Mouse (Mus musculus): ENCODE measurements at regions not wholly inside any gene's neighbourhood (a gene's known extent, or its start where the extent isn't known, plus 50 kb on each side); places are given as distances from the start of the nearest gene placed in this dataset.
A peak's percentile ranks its signal among the peaks of the same experiment; 100 is the strongest.

DNA sequence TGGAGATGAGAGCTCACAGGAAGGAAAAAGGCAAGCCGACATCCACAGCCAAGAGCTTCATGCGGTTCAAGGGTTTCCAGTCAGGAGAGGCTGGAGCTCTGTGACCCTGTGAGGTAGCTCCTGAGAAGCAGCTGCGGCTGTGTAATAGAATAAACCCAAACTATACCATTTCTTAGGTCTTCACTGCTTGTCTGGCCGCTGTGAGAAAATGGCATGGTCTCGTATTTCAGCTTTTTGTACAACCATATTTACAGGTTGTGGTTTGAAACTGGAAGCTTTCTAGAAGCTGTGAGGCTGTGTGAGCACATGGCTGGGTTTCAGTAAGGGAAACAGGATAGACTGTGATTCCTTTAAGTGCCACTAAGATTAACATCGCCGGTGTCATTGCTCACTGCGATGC lies 388.6 kb upstream of the Gm11114 start:
- no peak for DNase-seq

DNA sequence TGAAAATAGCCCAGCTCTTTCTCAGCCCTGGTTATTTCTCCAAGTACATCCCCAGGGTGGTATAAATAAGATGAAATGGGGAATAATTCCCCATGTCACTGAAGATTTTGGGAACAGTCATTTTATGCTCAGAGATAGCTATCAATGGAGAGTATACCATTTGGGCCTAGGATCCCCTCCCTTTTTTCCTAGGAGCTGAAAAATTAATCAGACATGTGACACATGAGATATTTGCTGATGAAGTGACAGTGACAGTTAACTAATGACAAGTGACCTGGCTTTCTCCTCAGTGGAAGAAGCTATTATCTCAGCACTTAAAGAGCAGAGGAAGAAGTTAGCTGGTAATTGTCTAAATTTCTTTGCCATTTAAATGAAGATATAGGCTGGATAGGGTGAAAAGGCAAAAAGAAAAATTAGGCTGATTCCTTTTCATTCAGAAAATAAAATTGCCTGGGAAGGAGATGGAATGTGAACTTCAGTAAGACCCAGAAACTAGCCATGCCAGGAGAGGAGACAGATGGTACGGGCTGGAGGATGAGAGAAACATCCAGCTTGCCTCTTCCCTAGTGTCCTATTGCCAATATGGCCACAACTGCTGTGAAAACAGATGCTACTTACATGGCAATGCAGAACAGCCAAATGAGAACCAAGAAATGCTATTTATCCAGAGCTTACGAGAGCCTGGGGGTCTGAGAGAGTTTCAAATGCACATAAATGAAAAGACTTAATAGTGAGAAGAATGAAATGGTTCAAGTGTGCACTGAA lies 376.1 kb upstream of the Gm11114 start:
- no peak for DNase-seq

DNA sequence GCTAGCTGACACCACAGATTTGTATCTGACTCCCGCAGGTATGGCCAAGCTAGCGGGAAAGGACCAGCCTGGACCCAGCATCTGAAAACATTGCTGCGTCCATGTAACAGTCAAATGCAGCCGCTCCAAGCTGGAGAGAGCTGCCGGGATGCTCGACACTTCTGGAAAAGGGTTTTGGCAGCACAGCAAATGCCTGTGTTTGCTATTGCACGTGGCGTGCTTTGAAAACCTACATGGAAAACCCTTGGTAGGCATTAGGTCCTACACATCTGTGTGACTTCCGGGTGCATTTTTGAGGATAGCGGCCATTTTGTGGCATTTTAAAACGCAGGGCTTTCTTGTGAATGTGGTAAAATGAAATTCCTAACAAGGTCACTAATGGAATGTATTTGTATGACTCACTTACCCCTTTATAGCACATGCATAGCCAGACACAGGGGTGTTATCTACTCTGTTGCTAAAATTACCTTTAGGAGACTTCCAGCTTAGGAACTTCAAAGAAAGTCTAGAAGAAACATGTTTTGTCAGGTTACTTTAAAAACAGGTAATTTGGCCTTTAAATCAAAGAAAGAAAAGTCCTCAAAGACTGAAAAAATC lies 345.9 kb upstream of the Gm11114 start:
- DNase-seq: no peak

DNA sequence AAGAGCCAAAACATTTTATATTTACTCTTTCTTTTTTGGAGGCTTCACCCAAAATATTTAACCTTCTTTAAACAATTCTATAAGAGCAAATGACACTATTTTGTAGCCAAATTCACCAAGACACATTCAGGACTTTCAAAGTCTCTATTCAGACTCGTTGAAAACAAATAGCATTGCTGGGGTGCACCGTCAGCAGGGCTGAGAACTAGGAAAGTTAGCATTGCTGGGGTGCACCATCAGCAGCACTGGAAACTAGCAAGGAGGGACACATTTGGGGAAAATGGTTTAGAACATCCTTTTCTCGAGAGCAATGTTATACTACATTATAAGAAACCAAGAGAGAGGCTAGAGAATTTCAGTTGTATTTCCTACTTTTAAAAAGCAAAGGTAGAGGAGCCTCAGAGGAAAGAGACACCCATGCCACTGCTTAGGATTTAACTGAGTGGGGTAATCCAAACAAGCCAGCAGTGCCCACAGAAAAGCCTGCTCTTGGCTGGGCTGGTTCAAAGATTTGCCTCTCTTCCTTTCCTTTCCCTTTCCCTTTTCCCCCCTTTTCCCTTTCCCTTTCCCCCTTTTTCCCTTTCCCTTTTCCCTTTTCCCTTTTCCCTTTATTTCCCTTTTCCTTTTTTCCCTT lies 342.5 kb upstream of the Gm11114 start:
- no peak for DNase-seq

DNA sequence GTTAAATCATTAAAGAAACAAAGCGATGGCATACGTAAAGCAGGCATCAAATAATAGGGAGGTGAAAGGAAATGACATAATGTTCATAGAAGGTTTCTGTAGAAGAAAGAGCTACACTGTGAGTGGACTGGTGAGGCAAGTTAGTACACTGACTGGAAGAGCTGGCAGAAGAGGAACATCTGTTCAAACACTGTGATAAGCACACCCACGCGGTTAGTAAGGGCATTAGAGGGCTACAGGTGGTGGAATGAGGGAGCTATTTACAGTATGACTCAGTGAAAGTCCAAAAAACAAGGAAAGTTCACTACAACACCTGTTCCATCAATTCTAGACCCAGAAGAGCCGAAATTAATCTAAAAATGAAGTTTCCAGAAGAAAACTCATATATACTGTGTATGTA lies 335.1 kb upstream of the Gm11114 start:
- DNase-seq: no peak

DNA sequence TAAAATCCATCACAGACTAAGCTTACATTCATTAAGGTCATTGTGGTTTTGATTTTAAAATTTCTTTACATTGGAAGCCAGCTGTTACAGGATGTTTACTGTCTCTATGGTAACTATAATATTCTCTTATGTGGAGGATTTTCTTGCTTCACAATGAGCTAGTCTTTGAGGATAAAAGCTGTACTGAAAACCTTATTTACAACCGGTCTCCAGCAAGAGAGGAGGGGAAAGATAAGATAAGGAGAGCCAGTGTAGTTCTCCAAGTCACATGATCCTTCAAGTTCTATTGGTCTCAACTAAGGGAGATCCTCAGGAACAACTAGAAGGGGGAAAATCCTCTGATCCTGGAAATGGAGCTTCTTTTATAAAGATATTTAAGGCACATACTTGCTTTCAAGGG lies 309.2 kb upstream of the Gm11114 start:
- no peak for DNase-seq

DNA sequence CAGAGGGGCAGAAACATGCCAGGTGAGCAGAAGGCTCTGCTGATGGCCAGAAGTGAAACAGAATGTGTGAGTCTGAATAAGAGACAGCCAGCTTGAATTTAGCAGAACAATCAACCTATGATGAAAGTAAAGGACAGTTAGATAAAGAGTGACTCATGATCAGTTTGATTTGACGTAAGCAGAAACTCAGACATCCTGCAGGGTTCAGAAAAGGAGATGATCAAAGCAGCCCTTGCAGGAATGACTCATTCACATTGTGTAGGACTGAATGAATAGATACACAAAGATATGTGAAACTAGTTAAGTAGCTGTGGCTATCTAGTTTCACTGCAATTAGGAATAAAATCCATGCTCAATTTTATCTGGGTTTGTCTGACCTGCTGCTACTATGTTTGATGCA lies 301.2 kb upstream of the Gm11114 start:
- DNase-seq: no peak

DNA sequence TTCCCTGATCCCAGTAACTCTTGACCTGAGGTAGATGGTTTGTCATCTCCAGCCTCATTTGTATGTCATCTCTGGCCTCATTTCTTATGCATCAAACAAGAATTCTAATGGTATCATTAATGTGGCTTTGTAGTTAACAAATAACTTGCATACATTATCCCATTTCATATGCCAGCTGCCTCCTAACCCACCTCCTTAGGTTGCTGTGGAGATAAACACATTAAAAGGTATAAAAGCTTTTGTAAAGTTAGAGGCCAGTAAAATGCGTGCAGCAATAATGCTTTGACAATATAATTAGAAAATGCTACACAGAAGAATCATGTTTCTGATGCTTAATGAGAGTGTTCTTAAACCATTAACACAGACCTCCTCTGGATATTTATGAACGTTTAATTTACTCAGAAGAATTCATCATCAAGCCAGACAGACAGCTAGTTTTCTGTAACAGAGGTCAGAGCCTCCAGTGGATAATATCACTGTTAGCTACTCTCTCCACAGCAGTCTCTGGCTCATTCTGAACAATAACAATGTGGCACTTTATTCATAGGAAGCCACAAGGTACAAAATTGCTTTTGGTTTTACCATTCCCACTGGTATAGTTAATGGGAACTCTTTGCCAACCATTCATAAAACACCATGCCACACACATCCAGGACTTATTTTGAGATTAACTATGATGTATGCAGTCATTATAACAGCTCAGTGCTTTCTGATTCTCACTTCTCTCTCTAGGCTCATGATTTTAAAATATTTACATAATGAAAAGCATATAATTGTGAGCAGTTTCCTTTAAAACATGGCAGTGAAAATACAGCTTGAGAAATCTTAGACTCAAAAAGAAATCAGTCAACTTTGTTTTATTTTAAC lies 264.2 kb upstream of the Gm11114 start:
- DNase-seq: no peak

DNA sequence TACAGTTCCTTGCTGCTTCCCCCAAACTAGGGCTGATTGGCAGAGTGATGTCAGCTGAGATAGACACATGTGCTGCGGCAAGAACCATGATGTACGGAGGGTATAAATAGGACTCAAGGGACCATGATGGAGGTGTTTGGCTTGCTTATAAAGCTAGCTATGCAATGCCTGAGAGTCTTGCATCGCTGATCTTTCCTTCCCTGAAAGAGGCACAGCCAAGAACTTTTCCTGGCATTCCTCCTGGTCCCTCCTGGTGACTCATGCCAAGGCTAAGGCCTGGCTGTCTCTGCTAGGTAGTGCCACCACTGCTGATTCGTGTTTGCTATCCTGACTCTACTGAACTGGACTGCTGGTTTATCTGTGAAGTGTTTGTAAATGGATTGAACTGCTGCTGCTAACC lies 260.0 kb upstream of the Gm11114 start:
- peak; percentile 42 for DNase-seq

DNA sequence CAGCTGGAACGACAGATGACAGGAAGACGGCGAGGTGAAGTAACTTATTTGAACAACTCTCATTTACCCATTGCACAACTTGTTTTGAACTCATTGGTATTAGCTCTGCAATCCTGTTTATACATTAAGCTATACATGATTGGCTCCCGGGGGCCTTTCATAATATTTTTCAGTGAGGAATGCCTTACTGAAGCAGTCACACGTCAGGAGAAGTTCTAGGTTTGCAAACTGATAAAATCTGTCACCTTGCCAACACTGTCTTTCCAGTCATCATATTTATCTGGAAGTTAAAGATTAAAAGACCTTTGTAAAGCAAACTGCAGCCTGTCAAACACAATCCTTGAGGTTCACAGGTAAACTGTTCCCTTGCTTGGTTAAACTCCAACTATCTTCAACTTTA lies 232.6 kb upstream of the Gm11114 start:
- no peak for DNase-seq

DNA sequence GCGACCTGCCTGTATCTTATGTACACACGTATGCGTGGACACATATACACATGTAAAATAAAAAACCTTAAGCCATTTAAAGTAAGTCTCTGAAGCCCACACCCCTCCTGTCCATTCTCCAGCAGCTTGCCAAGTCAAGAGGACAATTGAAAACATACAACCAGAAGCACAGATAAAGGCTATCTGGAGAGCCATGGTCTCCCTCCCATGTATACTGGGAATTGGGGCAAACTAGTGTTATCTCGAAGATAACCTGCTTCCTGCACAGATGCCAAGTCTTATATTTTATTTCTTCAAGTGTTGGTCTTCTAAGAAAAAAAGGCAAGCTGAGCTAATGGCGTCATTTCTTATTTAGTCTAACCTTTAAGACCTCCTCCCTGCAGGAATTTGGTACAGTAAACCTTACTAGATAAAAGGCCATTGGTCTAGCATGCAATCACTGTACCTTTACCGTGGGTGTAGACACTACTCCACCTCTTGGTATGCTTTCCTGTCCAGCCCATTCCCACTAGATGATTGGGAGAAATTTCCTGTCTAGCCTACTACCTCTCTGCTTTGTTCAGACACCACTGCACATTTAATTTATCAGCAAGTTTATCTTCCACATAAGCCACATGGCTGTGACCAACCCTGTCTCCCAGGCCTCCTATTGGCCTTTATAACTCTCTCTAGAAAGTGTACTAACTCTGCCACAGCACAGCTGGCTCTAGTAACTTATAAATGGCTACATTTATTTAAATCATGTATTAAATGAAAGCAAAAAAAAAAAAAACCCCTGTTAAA lies 223.8 kb upstream of the Gm11114 start:
- DNase-seq: no peak

DNA sequence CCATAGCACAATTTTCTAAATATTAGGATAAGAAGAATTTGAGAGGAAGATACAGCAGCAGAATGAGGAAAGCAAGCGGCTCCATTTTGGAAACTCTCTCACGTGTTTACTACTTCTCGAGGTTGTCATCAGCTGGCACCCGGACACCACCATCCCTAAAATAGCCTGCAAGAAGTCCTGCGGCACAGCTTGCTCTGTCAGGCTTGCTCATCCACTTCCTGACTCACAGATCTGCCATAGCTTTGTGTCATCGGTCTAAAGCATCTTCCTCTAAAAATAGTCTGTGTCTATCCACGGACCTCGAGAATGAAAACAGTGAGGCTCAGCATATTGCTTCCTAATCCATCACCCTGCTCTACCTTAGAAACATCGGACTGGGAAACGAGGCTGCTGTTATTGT lies 222.3 kb upstream of the Gm11114 start:
- no peak for DNase-seq

DNA sequence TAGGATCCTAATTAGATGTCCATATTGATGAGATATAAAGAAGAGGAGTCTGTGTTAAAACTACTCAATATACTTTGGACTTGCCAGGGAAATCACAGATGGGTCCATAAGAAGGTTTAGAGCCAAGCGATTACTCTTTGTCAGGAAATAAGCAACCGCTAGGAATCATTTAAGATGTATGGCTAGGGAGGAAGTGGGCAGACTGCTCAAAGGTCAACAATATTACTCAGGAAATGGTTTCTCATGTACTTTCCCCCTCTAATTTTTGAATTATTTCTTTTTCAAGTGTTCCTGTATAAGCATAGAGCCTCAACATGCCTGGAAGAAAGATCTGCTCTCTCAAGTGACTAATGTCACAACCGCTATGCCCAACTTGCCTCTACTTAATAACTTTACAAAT lies 217.3 kb upstream of the Gm11114 start:
- DNase-seq: no peak

DNA sequence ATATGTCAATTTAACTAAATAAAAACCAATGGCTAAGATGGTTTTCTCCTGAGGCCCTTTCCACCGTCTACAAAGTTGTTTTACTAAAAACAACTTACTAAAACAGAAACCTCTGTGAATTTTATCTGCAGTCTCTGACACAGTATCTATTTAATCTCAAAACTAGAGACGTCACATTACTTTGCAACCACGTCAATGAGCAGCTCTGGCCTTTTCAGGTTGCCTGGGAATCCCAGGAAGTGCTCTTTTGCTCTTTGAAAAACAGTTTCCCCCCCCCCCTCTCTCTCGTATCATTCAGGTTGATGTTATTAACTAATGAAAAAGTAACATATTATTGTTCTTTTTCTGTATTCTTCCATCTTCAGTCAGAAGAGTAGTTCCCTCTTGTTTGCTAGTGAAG lies 216.1 kb upstream of the Gm11114 start:
- no peak for DNase-seq

DNA sequence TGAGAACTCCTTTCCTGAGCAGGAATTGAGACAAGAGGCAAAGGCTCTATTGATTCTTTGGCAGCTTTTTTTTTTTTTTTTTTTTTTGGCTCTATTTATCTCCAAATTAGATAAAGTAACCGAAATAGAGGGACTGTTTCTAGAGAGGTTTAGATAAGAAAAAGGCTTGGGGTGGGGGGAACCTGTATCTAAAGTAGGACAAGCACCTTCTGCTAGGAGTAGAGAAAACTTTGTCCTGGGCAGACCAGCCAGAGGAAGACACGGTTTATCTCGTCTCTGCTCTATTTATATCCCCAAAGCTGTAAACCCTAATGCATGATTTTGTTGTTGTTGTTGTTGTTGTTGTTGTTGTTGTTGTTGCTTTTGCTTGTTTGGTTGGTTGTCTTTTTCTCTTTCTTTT lies 199.6 kb upstream of the Gm11114 start:
- DNase-seq: no peak

DNA sequence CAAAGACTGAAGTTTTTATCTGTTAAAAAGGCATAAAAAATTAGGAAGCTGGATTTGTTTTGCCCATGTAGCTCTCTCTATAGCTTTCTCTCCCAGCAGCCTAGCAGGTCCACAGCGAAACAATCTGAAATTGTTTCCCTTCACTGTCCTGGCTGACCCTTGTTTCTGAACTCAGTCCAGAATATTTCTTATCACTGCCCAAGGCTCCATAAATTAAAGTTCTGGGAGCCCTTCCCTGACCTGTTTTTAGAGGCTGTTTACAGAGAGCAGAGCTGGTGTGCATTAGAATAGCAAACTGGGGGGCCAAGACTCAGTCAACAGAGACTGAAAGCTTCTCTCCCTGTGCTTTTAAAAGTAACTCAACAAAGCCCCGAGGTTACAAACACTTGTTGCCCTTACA lies 198.3 kb upstream of the Gm11114 start:
- DNase-seq: peak; percentile 5

DNA sequence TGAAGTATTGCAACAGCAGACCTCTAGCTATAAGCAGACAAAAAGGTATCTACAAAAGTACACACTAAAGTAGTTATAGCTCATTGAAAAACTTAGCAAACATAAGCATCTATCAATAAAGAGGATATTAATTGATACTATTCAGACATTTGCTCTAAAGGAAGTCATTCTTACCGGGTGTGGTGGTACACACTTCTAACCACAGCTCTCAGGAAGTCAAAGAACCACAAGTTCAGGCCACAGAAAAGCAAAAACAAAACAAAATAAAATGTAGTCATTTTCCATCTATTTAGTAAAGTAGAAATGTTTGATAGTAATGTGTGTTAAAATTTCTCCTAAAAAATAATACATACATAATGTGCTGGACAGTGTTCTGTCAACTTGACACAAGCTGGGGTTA lies 192.5 kb upstream of the Gm11114 start:
- DNase-seq: no peak

DNA sequence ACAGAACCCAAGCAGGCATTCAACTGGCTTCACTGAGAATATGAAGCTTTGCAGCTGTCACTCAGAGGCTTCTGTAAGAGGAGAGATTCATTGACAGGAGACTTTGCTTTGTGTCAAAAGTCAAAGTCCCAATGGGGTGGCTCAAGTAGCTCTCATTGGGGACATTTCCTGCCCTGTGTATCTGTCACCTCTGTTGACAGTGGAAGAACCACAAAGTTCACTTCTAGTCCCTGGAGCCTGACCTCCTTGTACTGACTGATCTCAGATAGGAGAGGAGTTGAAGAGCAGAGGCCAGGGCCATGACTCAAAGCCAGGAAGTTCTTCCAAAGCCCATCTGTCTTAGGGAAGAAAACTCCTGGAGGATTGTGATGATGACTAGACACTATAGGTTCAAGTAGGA lies 191.5 kb upstream of the Gm11114 start:
- DNase-seq: no peak

DNA sequence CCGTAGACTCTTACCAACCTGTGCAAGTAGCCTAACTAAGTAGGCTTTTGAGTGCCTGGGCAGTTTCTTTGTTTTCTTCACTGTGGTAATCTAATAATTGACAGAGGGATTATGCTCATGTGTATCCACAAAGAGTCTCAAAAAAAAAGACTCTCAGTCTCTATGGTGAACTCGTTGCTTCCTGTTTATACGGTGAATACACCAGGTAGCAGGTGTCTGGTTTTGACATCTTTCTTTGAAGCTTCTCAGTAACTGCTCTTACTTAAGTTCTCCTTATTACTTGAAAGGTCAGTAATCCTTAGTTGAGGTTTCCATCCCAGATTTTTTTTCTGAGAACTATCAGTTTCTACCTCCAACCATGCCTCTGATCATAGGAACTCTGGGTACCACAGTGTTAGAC lies 188.9 kb upstream of the Gm11114 start:
- no peak for DNase-seq

DNA sequence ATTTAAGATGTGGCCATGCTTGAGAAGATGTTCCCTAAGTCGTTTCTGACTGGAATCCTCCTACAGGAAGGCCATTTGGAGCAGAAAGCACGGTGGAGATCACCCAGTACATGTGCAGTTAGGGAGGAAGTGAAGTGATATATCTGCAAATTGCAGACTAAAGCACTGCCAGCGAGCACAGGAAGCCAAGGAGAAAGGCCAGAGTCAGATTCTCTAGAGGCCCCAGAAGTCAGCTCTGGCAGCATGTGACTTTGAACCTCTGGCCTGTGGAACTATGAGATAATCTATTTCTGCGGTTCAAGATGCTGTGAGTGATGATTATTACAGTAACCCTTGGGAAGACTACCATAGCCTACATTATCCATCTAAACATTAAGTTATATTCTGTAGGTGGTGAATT lies 186.8 kb upstream of the Gm11114 start:
- no peak for DNase-seq

DNA sequence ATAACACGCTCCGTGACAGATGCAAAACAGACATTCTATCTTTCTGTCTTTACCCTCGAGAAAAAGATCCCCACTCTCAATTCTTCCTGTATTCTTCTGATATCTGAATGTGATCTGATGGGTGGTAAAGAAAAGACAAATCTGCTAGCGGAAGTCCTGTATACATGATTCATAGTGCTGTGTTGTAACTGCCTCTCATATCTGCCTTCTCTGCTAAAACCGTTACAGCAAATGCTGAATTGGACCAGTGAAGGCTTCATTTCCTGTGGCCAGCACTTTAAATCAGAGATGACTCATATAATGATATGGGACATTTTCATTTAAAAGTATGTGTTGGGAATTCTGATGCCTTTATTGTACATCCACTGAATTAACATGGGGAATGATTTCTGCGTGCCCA lies 186.0 kb upstream of the Gm11114 start:
- DNase-seq: no peak

DNA sequence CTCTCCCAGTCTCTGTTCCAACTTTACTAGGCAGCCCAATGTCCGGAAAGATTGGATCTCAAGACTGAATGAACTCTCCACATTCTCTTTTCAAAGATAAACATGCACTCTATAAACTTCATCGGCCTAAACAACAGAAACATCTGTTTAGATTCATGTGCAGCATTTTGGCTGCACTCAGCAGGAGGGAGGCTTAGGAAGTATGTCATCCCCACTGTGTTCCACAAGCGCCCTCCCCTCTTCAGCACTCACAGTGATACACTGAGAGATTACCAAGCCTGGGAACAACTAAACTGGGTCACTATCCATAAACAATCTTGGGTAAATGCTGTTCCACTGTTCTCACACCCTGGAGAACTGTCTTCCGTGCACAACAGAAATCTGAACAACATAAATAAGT lies 185.5 kb upstream of the Gm11114 start:
- no peak for DNase-seq

Measured in adrenal gland, postnatal 14 days (tissue).